Mouse (Mus musculus) embryo, embryonic 9.5 days (tissue): ENCODE measurements at regions not wholly inside any gene's neighbourhood (a gene's known extent, or its start where the extent isn't known, plus 50 kb on each side); places are given as distances from the start of the nearest gene placed in this dataset.

Experiments used
- DNase-seq: peaks from one replicate; pipeline ENCODE4 v3.0.0-alpha.2; 2017; ENCODE audit errors: extremely low spot score

GRCm38 (mm10) chr1:77258730-77259310, 256.1 kb downstream of the Epha4 start:
- no peak for DNase-seq

- no peak for DNase-seq
Observed at GRCm38 (mm10) chr1:77259789-77260188, 255.1 kb downstream of the Epha4 start.

GRCm38 (mm10) chr1:77261678-77262077, 253.2 kb downstream of the Epha4 start:
- DNase-seq: no peak

GRCm38 (mm10) chr1:77265677-77266076, 249.2 kb downstream of the Epha4 start:
- no peak for DNase-seq

- DNase-seq: no peak
Observed at GRCm38 (mm10) chr1:77267311-77268003, 247.4 kb downstream of the Epha4 start.

- no peak for DNase-seq
Observed at GRCm38 (mm10) chr1:77275297-77275696, 239.6 kb downstream of the Epha4 start.

GRCm38 (mm10) chr1:77279566-77279965, 235.3 kb downstream of the Epha4 start:
- no peak for DNase-seq

- DNase-seq: no peak
Observed at GRCm38 (mm10) chr1:77280373-77281038, 234.4 kb downstream of the Epha4 start.

- DNase-seq: no peak
Observed at GRCm38 (mm10) chr1:77281741-77282140, 233.1 kb downstream of the Epha4 start.

- DNase-seq: no peak
Observed at GRCm38 (mm10) chr1:77298713-77299132, 216.2 kb downstream of the Epha4 start.

GRCm38 (mm10) chr1:77300806-77301205, 214.1 kb downstream of the Epha4 start:
- DNase-seq: no peak

GRCm38 (mm10) chr1:77304770-77305169, 210.1 kb downstream of the Epha4 start:
- peak; percentile 34 for DNase-seq

GRCm38 (mm10) chr1:77307745-77308144, 207.1 kb downstream of the Epha4 start:
- no peak for DNase-seq

GRCm38 (mm10) chr1:77313119-77313518, 201.8 kb downstream of the Epha4 start:
- no peak for DNase-seq

- DNase-seq: peak; percentile 44
Observed at GRCm38 (mm10) chr1:77315347-77315746, 199.5 kb downstream of the Epha4 start.

GRCm38 (mm10) chr1:77316198-77316597, 198.7 kb downstream of the Epha4 start:
- no peak for DNase-seq
